Mouse (Mus musculus) kidney, embryonic 15.5 days (tissue): ENCODE results near the gene Arhgef3. TPM values are rescaled to one million over a fixed set of nuclear protein-coding genes. Genes with fewer than 3 reads are reported as not detected.
A peak's percentile ranks its signal among the peaks of the same experiment; 100 is the strongest.

Experiments
- ATAC-seq: fragments of 200-750 bp; cut with Nextera tagmentation; replicated peaks from 2 replicates; pipeline ENCODE4 v1.8.0; 2017; ENCODE audit warnings: moderate TSS enrichment; ENCODE audit not compliant: low FRiP score
- H3K27ac ChIP-seq: fragments of 300-500 bp; sonication (generic); 2 replicates; pipeline ENCODE4 v1.5.1; 2015; ENCODE audit warnings: mild to moderate bottlenecking, inconsistent platforms
- H3K27me3 ChIP-seq: fragments of 300-500 bp; sonication (generic); 2 replicates; pipeline ENCODE4 v1.6.1; 2015; ENCODE audit warnings: inconsistent platforms
- H3K36me3 ChIP-seq: fragments of 300-500 bp; sonication (generic); 2 replicates; pipeline ENCODE4 v1.6.1; 2015; ENCODE audit warnings: inconsistent platforms
- H3K4me1 ChIP-seq: fragments of 300-500 bp; sonication (generic); 2 replicates; pipeline ENCODE4 v1.6.1; 2015; ENCODE audit warnings: inconsistent platforms
- H3K4me2 ChIP-seq: fragments of 300-500 bp; sonication (generic); 2 replicates; pipeline ENCODE4 v1.6.1; 2015; ENCODE audit warnings: moderate library complexity, mild to moderate bottlenecking, inconsistent platforms
- H3K4me3 ChIP-seq: fragments of 300-500 bp; sonication (generic); replicated peaks from 2 replicates; pipeline ENCODE4 v1.5.1; 2015; ENCODE audit warnings: mild to moderate bottlenecking, inconsistent platforms
- H3K9ac ChIP-seq: fragments of 300-500 bp; sonication (generic); 2 replicates; pipeline ENCODE4 v1.6.1; 2015; ENCODE audit warnings: mild to moderate bottlenecking, inconsistent platforms
- H3K9me3 ChIP-seq: fragments of 300-500 bp; sonication (generic); replicated peaks from 2 replicates; pipeline ENCODE4 v1.6.1; 2016; ENCODE audit warnings: inconsistent platforms
- WGBS: fragments of 180-500 bp; shearing (Covaris S2); methylation state at CpG from one replicate; pipeline ENCODE4 v1.1.7; 2015; ENCODE audit warnings: mixed read lengths; 5-methylcytosine and 5-hydroxymethylcytosine counted together
- polyA plus RNA-seq: library from polyadenylated mRNA; unstranded; fragments of >200 nt; fragmentation: Nextera tagmentation; extraction: Ambion mirVana; gene quantifications from 2 replicates; pipeline ENCODE4 v1.2.1, GENCODE M21; 2015

The Arhgef3 gene
- polyA plus RNA-seq, 1 experiment from 2014 or later, result 17.2 TPM

DNA sequence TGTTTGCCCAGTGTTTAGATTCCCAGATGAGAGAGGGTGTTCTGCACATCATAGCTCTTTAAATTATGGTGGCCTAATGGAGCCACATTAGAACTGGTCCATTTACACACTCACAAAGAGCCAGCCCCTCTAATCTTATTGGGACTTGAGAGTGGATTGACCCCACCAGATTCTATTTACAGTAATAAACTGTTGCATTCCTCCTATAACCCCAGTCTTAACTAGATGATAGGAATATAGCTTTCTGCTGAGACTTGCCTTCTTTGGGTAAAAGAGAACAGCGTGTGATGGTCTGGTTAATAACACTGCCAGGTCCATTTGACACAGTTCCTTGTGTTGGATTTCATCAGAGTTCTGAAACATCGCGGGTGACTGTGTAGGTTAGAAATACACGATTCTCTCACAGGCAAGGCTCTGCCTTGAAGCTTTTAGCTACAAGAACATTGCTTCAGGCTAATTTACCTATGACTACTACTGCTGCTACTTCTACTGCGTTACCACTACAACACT, 268.7 kb downstream of the Arhgef3 start:
- 93% methylated on average over 5 of the region's 5 CpGs for WGBS
- H3K9ac ChIP-seq, result no peak overlapping the region
- no peak overlapping the region for H3K4me2 ChIP-seq
- no peak for ATAC-seq
- no peaks in the 10 kb centered on the region for H3K4me1 ChIP-seq
- no peak overlapping the region for H3K27ac ChIP-seq
- 0 out of 2 replicates have a peak, but pooled peaks cover 6% of the 10 kb centered on the region for H3K36me3 ChIP-seq
- H3K9me3 ChIP-seq, result no peaks in the 10 kb centered on the region
- H3K4me3 ChIP-seq, result no peak overlapping the region
- no peaks in the 10 kb centered on the region for H3K27me3 ChIP-seq

DNA sequence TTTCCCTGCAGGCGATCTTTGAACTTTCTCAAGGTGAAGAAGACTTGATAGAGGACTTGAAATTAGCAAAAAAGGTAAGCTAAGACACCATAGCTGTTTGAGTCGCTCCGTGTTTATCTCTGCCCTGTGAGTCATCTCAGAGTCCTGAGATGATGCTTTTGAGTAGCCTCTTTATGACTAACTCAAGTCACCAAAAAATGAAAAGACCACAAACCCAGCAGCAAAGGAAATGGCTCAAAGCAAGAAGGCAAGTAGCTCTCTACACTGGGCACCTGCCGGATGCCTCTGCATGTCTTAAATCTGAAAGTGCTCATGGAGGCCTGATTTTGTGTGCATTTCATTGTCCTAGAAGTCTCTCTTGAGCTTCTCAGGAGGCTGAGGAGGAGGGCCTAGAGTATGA, 269.4 kb downstream of the Arhgef3 start:
- Histone ChIP-seq H3K4me3 (no peak overlapping the region), H3K4me1 (no peaks in the 10 kb centered on the region), H3K9ac (no peak overlapping the region), H3K36me3 (0 out of 2 replicates have a peak, but pooled peaks cover 6% of the 10 kb centered on the region), H3K9me3 (no peaks in the 10 kb centered on the region), H3K27ac (no peak overlapping the region), H3K27me3 (no peaks in the 10 kb centered on the region), H3K4me2 (no peak overlapping the region)
- ATAC-seq, result no peak
- WGBS, result 91% methylated on average over 4 of the region's 4 CpGs

DNA sequence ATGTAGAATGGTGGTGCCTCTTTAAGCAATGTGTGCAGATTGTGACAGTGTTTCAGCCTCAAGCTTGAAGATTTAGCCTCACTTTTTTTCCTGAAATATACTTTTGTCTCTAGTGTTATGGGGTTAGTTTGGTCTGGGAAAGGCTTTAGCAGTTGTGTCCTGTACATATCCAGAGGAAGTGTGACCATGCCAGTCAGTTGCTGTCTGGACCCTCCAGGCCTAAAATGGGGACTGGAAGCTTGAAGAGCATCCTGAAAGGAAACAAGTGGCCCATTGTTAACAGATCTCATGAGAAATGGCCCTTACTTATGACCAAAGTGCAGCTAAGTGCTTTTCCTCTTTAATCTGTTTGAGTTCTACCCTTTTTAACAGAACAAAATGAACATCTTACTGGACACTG, 273.9 kb downstream of the Arhgef3 start:
- no peaks in the 10 kb centered on the region for H3K9me3 ChIP-seq
- ATAC-seq, result no peak

DNA sequence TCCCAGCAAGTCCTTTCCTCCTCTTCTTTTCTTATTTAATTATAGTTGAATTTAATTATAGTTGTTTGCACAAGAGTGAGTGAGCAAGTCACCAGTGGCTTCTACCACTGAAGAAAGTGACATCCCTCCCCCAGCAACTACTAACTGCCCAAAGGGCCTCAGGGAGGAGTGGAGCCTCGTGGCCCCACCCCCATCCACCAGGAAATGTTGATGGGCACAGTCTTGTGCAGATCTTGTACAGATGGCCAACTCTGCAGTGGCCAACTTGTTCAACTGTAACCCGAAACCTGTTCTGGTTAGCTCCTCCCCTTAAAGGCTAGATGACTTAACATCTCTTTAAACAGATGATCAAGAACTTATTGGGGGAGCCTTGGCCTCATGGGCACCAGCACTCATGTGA, 275.0 kb downstream of the Arhgef3 start:
- no peak overlapping the region for H3K9ac ChIP-seq
- no peaks in the 10 kb centered on the region for H3K27me3 ChIP-seq
- ATAC-seq, result no peak
- H3K4me2 ChIP-seq, result no peak overlapping the region
- no peak overlapping the region for H3K4me3 ChIP-seq
- H3K9me3 ChIP-seq, result no peaks in the 10 kb centered on the region
- H3K36me3 ChIP-seq, result 0 out of 2 replicates have a peak, but pooled peaks cover 3% of the 10 kb centered on the region
- H3K4me1 ChIP-seq, result peaks cover 15% of the 10 kb centered on the region
- H3K27ac ChIP-seq, result 0 out of 2 replicates have a peak overlapping the region, but pooled peaks have one; percentile 0
- 64% methylated on average over 2 of the region's 2 CpGs for WGBS

More for the DNA sequence above, 273.9 kb downstream of the Arhgef3 start:
- H3K4me3 ChIP-seq, result no peak overlapping the region
- H3K9ac ChIP-seq, result no peak overlapping the region
- no peak overlapping the region for H3K4me2 ChIP-seq
- 0 out of 2 replicates have a peak, but pooled peaks cover 9% of the 10 kb centered on the region for H3K36me3 ChIP-seq
- H3K27me3 ChIP-seq, result no peaks in the 10 kb centered on the region
- H3K27ac ChIP-seq, result no peak overlapping the region
- H3K4me1 ChIP-seq, result peaks cover 9% of the 10 kb centered on the region

DNA sequence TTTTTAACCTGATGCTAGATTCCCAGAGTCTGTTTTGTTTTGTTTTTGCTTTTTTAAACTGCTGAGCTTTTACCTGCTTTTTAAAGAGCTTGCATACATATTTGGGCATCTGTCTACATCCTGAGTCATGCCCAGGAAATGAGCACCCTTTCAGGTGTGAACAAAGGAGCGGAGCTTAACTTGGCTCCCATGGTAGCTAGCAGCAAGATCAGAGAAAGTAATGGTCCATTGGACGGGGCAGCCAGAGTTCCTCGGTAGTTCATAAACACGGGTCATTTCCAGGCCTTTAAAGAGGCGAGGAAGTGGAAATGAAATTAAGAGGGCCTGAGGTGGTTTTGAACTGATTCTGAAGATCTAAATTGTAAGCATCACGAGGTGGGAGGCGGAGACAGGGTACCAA, 276.0 kb downstream of the Arhgef3 start:
- 0 out of 2 replicates have a peak, but pooled peaks have one; percentile 56 for ATAC-seq
- H3K27ac ChIP-seq, result 0 out of 2 replicates have a peak overlapping the region, but pooled peaks have one; percentile 0

DNA sequence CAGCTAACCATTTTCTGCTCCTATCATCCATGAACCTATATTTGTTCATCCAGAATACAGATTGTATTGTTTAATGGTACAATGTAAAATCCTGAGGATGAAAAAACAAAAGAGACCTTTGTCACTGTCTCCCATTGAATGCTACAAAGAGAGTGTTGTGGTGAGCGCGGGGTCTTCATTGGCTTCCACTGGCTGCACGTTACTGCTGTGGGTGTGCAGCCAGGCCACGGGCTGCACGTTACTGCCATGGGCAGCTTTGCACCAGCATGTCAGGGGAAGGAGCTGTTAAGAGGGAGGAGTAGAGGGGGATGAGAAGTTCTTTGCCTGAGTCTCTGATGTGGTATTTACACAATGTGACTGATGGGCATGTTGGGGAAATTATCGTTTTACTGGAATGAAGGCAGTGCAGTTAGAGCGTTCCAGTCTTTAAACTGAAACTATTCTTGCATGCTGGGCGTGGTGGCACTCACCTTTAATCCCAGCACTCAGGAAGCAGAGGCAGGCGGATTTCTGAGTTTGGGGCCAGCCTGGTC, 277.1 kb downstream of the Arhgef3 start:
- no peak overlapping the region for H3K9ac ChIP-seq
- H3K4me3 ChIP-seq, result no peak overlapping the region
- H3K4me1 ChIP-seq, result peaks cover 23% of the 10 kb centered on the region
- H3K27ac ChIP-seq, result no peak overlapping the region
- H3K4me2 ChIP-seq, result no peak overlapping the region
- H3K36me3 ChIP-seq, result 0 out of 2 replicates have a peak, but pooled peaks cover 3% of the 10 kb centered on the region
- no peaks in the 10 kb centered on the region for H3K27me3 ChIP-seq
- ATAC-seq, result no peak
- H3K9me3 ChIP-seq, result no peaks in the 10 kb centered on the region
- WGBS, result 74% methylated on average over 9 of the region's 9 CpGs

More for the DNA sequence above, 276.0 kb downstream of the Arhgef3 start:
- H3K4me3 ChIP-seq, result no peak overlapping the region
- WGBS, result 31% methylated on average over 7 of the region's 7 CpGs
- no peaks in the 10 kb centered on the region for H3K27me3 ChIP-seq
- H3K9me3 ChIP-seq, result no peaks in the 10 kb centered on the region
- H3K36me3 ChIP-seq, result 0 out of 2 replicates have a peak, but pooled peaks cover 3% of the 10 kb centered on the region
- H3K9ac ChIP-seq, result no peak overlapping the region
- peaks cover 15% of the 10 kb centered on the region for H3K4me1 ChIP-seq
- no peak overlapping the region for H3K4me2 ChIP-seq

DNA sequence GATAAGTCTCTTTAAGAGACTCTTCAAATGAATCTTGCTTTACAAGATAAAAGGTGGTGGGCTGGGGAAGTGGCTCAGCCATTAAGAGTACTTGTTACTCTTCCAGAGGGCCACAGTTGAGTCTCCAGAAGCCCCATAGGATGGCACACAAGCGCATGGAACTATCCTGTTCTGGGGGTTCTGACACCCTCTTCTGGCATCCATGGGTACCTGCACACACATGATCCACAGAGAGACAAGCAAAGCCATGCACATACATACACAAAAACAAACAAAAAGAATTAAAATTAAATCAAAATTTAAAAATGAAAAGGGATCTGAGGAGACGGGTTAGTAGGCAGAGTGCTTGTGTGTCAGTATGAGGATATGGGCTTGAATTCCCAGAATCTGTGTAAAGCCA, 278.0 kb downstream of the Arhgef3 start:
- WGBS, result 97% methylated on average over 2 of the region's 2 CpGs
- H3K27me3 ChIP-seq, result no peaks in the 10 kb centered on the region

DNA sequence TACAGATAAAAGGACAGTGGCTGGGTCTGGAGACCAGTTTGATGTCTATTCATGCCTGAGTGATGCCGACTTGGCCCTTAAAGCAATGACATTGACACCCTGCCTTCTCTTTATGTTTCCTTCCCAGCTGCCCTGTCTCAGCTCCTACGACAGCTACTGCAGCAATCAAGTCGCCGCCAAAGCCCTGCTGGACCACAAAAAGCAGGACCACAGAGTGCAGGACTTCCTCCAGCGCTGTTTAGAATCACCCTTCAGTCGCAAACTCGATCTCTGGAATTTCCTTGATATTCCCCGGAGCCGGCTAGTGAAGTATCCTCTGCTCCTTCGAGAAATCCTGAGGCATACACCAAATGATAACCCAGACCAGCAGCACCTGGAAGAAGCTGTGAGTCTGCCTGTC, 279.1 kb downstream of the Arhgef3 start:
- H3K27ac ChIP-seq, result no peak overlapping the region; the same call in 1 of the 2 replicates
- peaks cover 23% of the 10 kb centered on the region for H3K4me1 ChIP-seq
- H3K4me3 ChIP-seq, result no peak overlapping the region
- no peak overlapping the region for H3K4me2 ChIP-seq
- H3K36me3 ChIP-seq, result 0 out of 2 replicates have a peak, but pooled peaks cover 6% of the 10 kb centered on the region
- ATAC-seq, result no peak
- no peak overlapping the region; the same call in 1 of the 2 replicates for H3K9ac ChIP-seq
- H3K9me3 ChIP-seq, result no peaks in the 10 kb centered on the region
- WGBS, result 15% methylated on average over 10 of the region's 10 CpGs
- H3K27me3 ChIP-seq, result no peaks in the 10 kb centered on the region

More for the DNA sequence above, 278.0 kb downstream of the Arhgef3 start:
- no peak overlapping the region for H3K4me3 ChIP-seq
- ATAC-seq, result no peak
- H3K4me2 ChIP-seq, result no peak overlapping the region
- peaks cover 23% of the 10 kb centered on the region for H3K4me1 ChIP-seq
- no peak overlapping the region for H3K9ac ChIP-seq
- no peaks in the 10 kb centered on the region for H3K9me3 ChIP-seq
- no peak overlapping the region for H3K27ac ChIP-seq
- 0 out of 2 replicates have a peak, but pooled peaks cover 3% of the 10 kb centered on the region for H3K36me3 ChIP-seq

- WGBS, result 78% methylated on average over 7 of the region's 7 CpGs
- no peaks in the 10 kb centered on the region for H3K9me3 ChIP-seq
- no peak overlapping the region for H3K4me2 ChIP-seq
- no peak for ATAC-seq
- peaks cover 26% of the 10 kb centered on the region; the same call in 1 of the 2 replicates for H3K4me1 ChIP-seq
- no peak overlapping the region for H3K27ac ChIP-seq
- H3K9ac ChIP-seq, result no peak overlapping the region
- no peak overlapping the region for H3K4me3 ChIP-seq
- no peaks in the 10 kb centered on the region for H3K27me3 ChIP-seq
- H3K36me3 ChIP-seq, result 0 out of 2 replicates have a peak, but pooled peaks cover 6% of the 10 kb centered on the region
Measured at GRCm38 (mm10) chr14:27396424-27396823, 281.7 kb downstream of the Arhgef3 start.

GRCm38 (mm10) chr14:27397526-27397925, 282.8 kb downstream of the Arhgef3 start:
- 89% methylated on average over 6 of the region's 6 CpGs for WGBS
- Histone ChIP-seq H3K4me3 (no peak overlapping the region), H3K36me3 (peaks cover 10% of the 10 kb centered on the region; the same call in 1 of the 2 replicates)

GRCm38 (mm10) chr14:27400495-27400894, 285.8 kb downstream of the Arhgef3 start:
- Histone ChIP-seq H3K4me3 (no peak overlapping the region), H3K9ac (no peak overlapping the region), H3K27me3 (no peaks in the 10 kb centered on the region), H3K4me1 (0 out of 2 replicates have a peak, but pooled peaks cover 14% of the 10 kb centered on the region), H3K36me3 (peaks cover 19% of the 10 kb centered on the region), H3K4me2 (no peak overlapping the region), H3K9me3 (no peaks in the 10 kb centered on the region), H3K27ac (no peak overlapping the region)
- ATAC-seq, result no peak
- WGBS, result 88% methylated on average over 6 of the region's 6 CpGs

More at GRCm38 (mm10) chr14:27397526-27397925, 282.8 kb downstream of the Arhgef3 start:
- Histone ChIP-seq H3K27me3 (no peaks in the 10 kb centered on the region), H3K9ac (no peak overlapping the region), H3K4me1 (peaks cover 24% of the 10 kb centered on the region; the same call in 1 of the 2 replicates), H3K9me3 (no peaks in the 10 kb centered on the region), H3K27ac (no peak overlapping the region), H3K4me2 (no peak overlapping the region)
- ATAC-seq, result no peak

GRCm38 (mm10) chr14:27401717-27402278, 287.1 kb downstream of the Arhgef3 start:
- Histone ChIP-seq H3K4me1 (0 out of 2 replicates have a peak, but pooled peaks cover 6% of the 10 kb centered on the region), H3K4me2 (no peak overlapping the region), H3K27ac (no peak overlapping the region), H3K9ac (no peak overlapping the region), H3K4me3 (no peak overlapping the region), H3K27me3 (no peaks in the 10 kb centered on the region), H3K9me3 (no peaks in the 10 kb centered on the region), H3K36me3 (peaks cover 19% of the 10 kb centered on the region)
- no peak for ATAC-seq
- 82% methylated on average over 12 of the region's 12 CpGs for WGBS
